Mouse (Mus musculus): ENCODE results near the gene Gm12830. TPM values are rescaled to one million over a fixed set of nuclear protein-coding genes. Genes with fewer than 3 reads are reported as not detected.

Gene Gm12830
- polyA plus RNA-seq, 1 experiment from 2014 or later = not detected

- no peaks in the 10 kb centered on the region for H3K9me3 ChIP-seq (replicated peaks; ENCODE audit: control insufficient read depth, low read length, poor library complexity, severe bottlenecking)
- no peaks in the 10 kb centered on the region for H3K36me3 ChIP-seq (ENCODE audit: control insufficient read depth, insufficient read depth, low read length)
- 71% methylated on average over 9 of the region's 9 CpGs for WGBS
- no peak overlapping the region for H3K27ac ChIP-seq (ENCODE audit: low read length)
- H3K4me3 ChIP-seq (ENCODE audit: low read depth, low read length) = no peak overlapping the region
- no peaks in the 10 kb centered on the region; the same call in 1 of the 2 replicates for H3K4me1 ChIP-seq (ENCODE audit: control insufficient read depth, insufficient read depth, low read length)
- H3K4me2 ChIP-seq (ENCODE audit: low read length) = no peak overlapping the region
- H3K9ac ChIP-seq (ENCODE audit: low read depth, low read length) = no peak overlapping the region
- no peak for ATAC-seq
- H3K27me3 ChIP-seq (ENCODE audit: control insufficient read depth, insufficient read depth, low read depth, low read length) = peaks cover 12% of the 10 kb centered on the region
Observed at GRCm38 (mm10) chr4:114841336-114841920, 19.9 kb downstream of the Gm12830 start.

DNA sequence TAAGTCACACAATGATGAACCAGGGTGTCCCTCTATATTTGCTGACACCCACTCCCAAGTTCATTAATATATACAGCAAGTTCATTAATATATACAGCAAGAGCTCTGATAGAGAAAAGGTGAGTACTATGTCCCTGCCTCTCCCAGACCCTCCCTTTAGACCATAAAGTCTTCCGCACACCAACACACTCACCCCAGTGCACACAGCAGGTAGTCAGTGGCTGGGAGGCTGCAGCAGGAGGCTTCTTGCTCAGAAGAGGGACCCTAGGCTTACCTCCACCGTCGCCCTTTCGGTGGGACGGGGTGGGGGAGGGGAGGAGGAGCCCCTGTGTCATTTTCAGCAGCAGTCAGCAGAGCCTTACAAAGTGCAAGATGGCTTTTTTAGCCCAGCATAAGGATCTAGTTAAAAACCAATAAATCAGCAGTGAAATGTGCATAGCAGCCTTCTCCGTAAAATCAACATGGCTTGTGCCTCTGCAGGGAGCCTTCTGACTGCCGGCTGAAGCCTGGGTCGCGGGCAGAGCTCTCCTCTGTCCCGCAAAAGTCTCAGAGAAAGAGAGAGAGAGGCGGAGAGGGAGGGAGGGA lies 20.9 kb downstream of the Gm12830 start:
- Histone ChIP-seq H3K4me2 (ENCODE audit: low read length) (peak overlapping the region; percentile 18), H3K27me3 (ENCODE audit: control insufficient read depth, insufficient read depth, low read depth, low read length) (peaks cover 12% of the 10 kb centered on the region), H3K4me1 (ENCODE audit: control insufficient read depth, insufficient read depth, low read length) (no peaks in the 10 kb centered on the region; the same call in 1 of the 2 replicates), H3K9me3 (replicated peaks; ENCODE audit: control insufficient read depth, low read length, poor library complexity, severe bottlenecking) (no peaks in the 10 kb centered on the region), H3K9ac (ENCODE audit: low read depth, low read length) (no peak overlapping the region), H3K4me3 (ENCODE audit: low read depth, low read length) (peak overlapping the region; percentile 2; the same call in 1 of the 2 replicates), H3K36me3 (ENCODE audit: control insufficient read depth, insufficient read depth, low read length) (no peaks in the 10 kb centered on the region), H3K27ac (ENCODE audit: low read length) (no peak overlapping the region)
- ATAC-seq = no peak
- 5% methylated on average over 7 of the region's 11 CpGs for WGBS

DNA sequence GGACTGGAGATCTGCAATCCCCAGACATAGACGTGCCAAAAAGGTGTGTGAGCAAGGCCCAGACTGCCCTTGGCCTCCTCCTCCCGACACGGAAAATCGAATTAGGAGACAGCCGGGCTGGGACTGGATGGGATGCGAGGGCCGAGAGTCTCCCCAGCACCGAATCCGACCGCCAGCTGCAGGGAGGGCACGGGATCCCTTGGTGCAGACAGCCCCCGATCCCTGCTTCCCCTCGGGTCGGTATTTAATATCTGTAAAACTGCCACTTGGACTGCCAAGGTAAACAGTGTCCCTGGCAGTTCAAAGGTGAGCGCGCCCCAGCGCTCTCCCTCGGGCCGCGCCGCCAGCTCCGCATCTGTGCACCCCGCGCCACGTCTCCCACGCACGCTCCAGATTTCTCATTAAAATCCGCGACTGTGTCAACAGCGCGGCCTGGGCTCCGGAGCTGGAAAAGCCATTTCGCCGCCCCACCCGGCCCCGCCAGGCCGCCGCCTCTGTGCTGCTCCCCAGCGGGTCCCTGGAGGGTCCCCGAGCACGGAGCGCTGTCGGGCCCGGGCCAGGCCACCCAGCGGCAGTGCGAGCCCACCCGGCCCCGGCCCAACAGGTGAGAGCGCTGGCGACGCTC lies 21.7 kb downstream of the Gm12830 start:
- Histone ChIP-seq H3K27ac (ENCODE audit: low read length) (no peak overlapping the region), H3K4me2 (ENCODE audit: low read length) (peak overlapping the region; percentile 95), H3K9me3 (replicated peaks; ENCODE audit: control insufficient read depth, low read length, poor library complexity, severe bottlenecking) (no peaks in the 10 kb centered on the region; the same call in 1 of the 2 replicates), H3K4me1 (ENCODE audit: control insufficient read depth, insufficient read depth, low read length) (no peaks in the 10 kb centered on the region; the same call in 1 of the 2 replicates), H3K27me3 (ENCODE audit: control insufficient read depth, insufficient read depth, low read depth, low read length) (peaks cover 12% of the 10 kb centered on the region), H3K4me3 (ENCODE audit: low read depth, low read length) (peak overlapping the region; percentile 43), H3K36me3 (ENCODE audit: control insufficient read depth, insufficient read depth, low read length) (no peaks in the 10 kb centered on the region), H3K9ac (ENCODE audit: low read depth, low read length) (peak overlapping the region; percentile 71)
- 1% methylated on average over 51 of the region's 51 CpGs for WGBS
- peak; percentile 77 for ATAC-seq

GRCm38 (mm10) chr4:114844600-114844999 lies 23.1 kb downstream of the Gm12830 start:
- peaks cover 12% of the 10 kb centered on the region for H3K27me3 ChIP-seq (ENCODE audit: control insufficient read depth, insufficient read depth, low read depth, low read length)
- no peaks in the 10 kb centered on the region; the same call in 1 of the 2 replicates for H3K9me3 ChIP-seq (replicated peaks; ENCODE audit: control insufficient read depth, low read length, poor library complexity, severe bottlenecking)
- H3K9ac ChIP-seq (ENCODE audit: low read depth, low read length) = no peak overlapping the region
- no peak for ATAC-seq
- H3K4me3 ChIP-seq (ENCODE audit: low read depth, low read length) = no peak overlapping the region
- H3K4me1 ChIP-seq (ENCODE audit: control insufficient read depth, insufficient read depth, low read length) = no peaks in the 10 kb centered on the region; the same call in 1 of the 2 replicates
- no peaks in the 10 kb centered on the region for H3K36me3 ChIP-seq (ENCODE audit: control insufficient read depth, insufficient read depth, low read length)
- 71% methylated on average over 1 of the region's 1 CpGs for WGBS
- no peak overlapping the region for H3K4me2 ChIP-seq (ENCODE audit: low read length)
- H3K27ac ChIP-seq (ENCODE audit: low read length) = no peak overlapping the region

DNA sequence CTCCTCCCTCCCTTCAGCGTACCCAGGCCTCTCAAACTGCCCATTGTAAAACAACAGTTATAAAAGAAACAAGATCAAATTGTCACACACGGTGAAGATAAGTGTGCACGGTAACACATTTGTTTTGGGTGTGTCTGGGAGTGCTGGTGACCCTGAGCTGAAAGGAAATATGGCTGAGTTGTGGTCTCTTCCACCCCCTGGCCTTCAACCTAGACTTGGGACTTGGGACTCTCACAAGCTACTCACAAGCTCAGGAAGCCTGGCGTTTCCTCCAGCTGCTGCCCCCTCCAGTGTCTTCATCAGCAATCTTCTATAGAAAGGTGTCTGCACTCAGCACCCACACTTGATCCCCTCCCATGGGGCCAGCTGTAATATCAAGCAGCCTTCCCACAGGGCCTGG lies 24.1 kb downstream of the Gm12830 start:
- Histone ChIP-seq H3K9me3 (replicated peaks; ENCODE audit: control insufficient read depth, low read length, poor library complexity, severe bottlenecking) (no peaks in the 10 kb centered on the region; the same call in 1 of the 2 replicates), H3K4me3 (ENCODE audit: low read depth, low read length) (no peak overlapping the region), H3K27me3 (ENCODE audit: control insufficient read depth, insufficient read depth, low read depth, low read length) (peaks cover 12% of the 10 kb centered on the region), H3K9ac (ENCODE audit: low read depth, low read length) (no peak overlapping the region), H3K27ac (ENCODE audit: low read length) (no peak overlapping the region), H3K4me1 (ENCODE audit: control insufficient read depth, insufficient read depth, low read length) (no peaks in the 10 kb centered on the region; the same call in 1 of the 2 replicates), H3K4me2 (ENCODE audit: low read length) (no peak overlapping the region), H3K36me3 (ENCODE audit: control insufficient read depth, insufficient read depth, low read length) (no peaks in the 10 kb centered on the region)
- WGBS = 55% methylated on average over 4 of the region's 4 CpGs
- no peak for ATAC-seq

- 80% methylated on average over 6 of the region's 6 CpGs for WGBS
- Histone ChIP-seq H3K9ac (ENCODE audit: low read depth, low read length) (no peak overlapping the region), H3K4me3 (ENCODE audit: low read depth, low read length) (no peak overlapping the region), H3K36me3 (ENCODE audit: control insufficient read depth, insufficient read depth, low read length) (no peaks in the 10 kb centered on the region), H3K9me3 (replicated peaks; ENCODE audit: control insufficient read depth, low read length, poor library complexity, severe bottlenecking) (no peaks in the 10 kb centered on the region; the same call in 1 of the 2 replicates), H3K27me3 (ENCODE audit: control insufficient read depth, insufficient read depth, low read depth, low read length) (peaks cover 8% of the 10 kb centered on the region; the same call in 1 of the 2 replicates), H3K27ac (ENCODE audit: low read length) (no peak overlapping the region), H3K4me2 (ENCODE audit: low read length) (no peak overlapping the region), H3K4me1 (ENCODE audit: control insufficient read depth, insufficient read depth, low read length) (no peaks in the 10 kb centered on the region; the same call in 1 of the 2 replicates)
- ATAC-seq = no peak
Observed at GRCm38 (mm10) chr4:114846723-114847122, 25.2 kb downstream of the Gm12830 start.

- H3K9me3 ChIP-seq (replicated peaks; ENCODE audit: control insufficient read depth, low read length, poor library complexity, severe bottlenecking) = no peaks in the 10 kb centered on the region
Observed at GRCm38 (mm10) chr4:114853968-114854367, 32.4 kb downstream of the Gm12830 start.

GRCm38 (mm10) chr4:114858426-114858825 lies 36.9 kb downstream of the Gm12830 start:
- Histone ChIP-seq H3K4me3 (ENCODE audit: low read depth, low read length) (no peak overlapping the region), H3K4me1 (ENCODE audit: control insufficient read depth, insufficient read depth, low read length) (no peaks in the 10 kb centered on the region), H3K9ac (ENCODE audit: low read depth, low read length) (no peak overlapping the region), H3K27ac (ENCODE audit: low read length) (no peak overlapping the region), H3K36me3 (ENCODE audit: control insufficient read depth, insufficient read depth, low read length) (no peaks in the 10 kb centered on the region), H3K4me2 (ENCODE audit: low read length) (no peak overlapping the region), H3K27me3 (ENCODE audit: control insufficient read depth, insufficient read depth, low read depth, low read length) (no peaks in the 10 kb centered on the region), H3K9me3 (replicated peaks; ENCODE audit: control insufficient read depth, low read length, poor library complexity, severe bottlenecking) (no peaks in the 10 kb centered on the region)
- ATAC-seq = no peak
- WGBS = 20% methylated on average over 5 of the region's 5 CpGs

More at GRCm38 (mm10) chr4:114853968-114854367, 32.4 kb downstream of the Gm12830 start:
- Histone ChIP-seq H3K27me3 (ENCODE audit: control insufficient read depth, insufficient read depth, low read depth, low read length) (no peaks in the 10 kb centered on the region), H3K9ac (ENCODE audit: low read depth, low read length) (no peak overlapping the region), H3K4me1 (ENCODE audit: control insufficient read depth, insufficient read depth, low read length) (no peaks in the 10 kb centered on the region), H3K4me3 (ENCODE audit: low read depth, low read length) (no peak overlapping the region), H3K4me2 (ENCODE audit: low read length) (no peak overlapping the region), H3K36me3 (ENCODE audit: control insufficient read depth, insufficient read depth, low read length) (no peaks in the 10 kb centered on the region), H3K27ac (ENCODE audit: low read length) (no peak overlapping the region)
- WGBS = 77% methylated on average over 2 of the region's 2 CpGs
- no peak for ATAC-seq

DNA sequence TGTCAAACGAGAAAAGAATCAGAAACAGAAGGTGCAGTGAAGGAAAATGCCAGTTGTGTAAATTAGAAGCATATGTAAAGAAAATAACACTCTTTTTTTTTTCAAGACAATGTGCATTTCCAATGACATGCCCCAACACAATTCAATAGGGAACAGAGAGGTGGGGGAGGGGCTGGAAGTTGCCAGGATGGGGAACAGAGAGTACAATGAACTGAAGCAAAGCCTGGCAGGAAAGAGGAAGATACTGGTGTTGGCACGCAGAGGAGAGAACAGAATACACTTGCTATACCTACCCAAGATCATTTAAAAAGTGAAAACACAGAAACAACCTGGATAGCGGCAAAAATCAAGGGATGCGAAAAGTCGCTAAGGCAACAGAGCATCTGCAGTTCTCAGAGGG lies 41.6 kb downstream of the Gm12830 start:
- no peak overlapping the region for H3K4me2 ChIP-seq (ENCODE audit: low read length)

More for the DNA sequence above, 41.6 kb downstream of the Gm12830 start:
- H3K27me3 ChIP-seq (ENCODE audit: control insufficient read depth, insufficient read depth, low read depth, low read length) = no peaks in the 10 kb centered on the region
- H3K4me1 ChIP-seq (ENCODE audit: control insufficient read depth, insufficient read depth, low read length) = no peaks in the 10 kb centered on the region
- WGBS = 86% methylated on average over 5 of the region's 5 CpGs
- no peak overlapping the region for H3K27ac ChIP-seq (ENCODE audit: low read length)
- no peak overlapping the region for H3K9ac ChIP-seq (ENCODE audit: low read depth, low read length)
- no peak overlapping the region for H3K4me3 ChIP-seq (ENCODE audit: low read depth, low read length)
- H3K36me3 ChIP-seq (ENCODE audit: control insufficient read depth, insufficient read depth, low read length) = no peaks in the 10 kb centered on the region
- no peaks in the 10 kb centered on the region for H3K9me3 ChIP-seq (replicated peaks; ENCODE audit: control insufficient read depth, low read length, poor library complexity, severe bottlenecking)
- no peak for ATAC-seq
